Mouse (Mus musculus) liver, postnatal 0 days (tissue): ENCODE results near the gene Bcar3.

ENCODE experiments used
- CTCF ChIP-seq: sonication (generic); IDR thresholded peaks from 2 replicates; pipeline ENCODE4 v1.5.1; 2016; ENCODE audit warnings: antibody characterized with exemption, low read depth
- EP300 ChIP-seq: IDR thresholded peaks from 2 replicates; pipeline ENCODE4 v1.6.1; 2016; ENCODE audit warnings: antibody characterized with exemption, low read depth, mild to moderate bottlenecking

DNA sequence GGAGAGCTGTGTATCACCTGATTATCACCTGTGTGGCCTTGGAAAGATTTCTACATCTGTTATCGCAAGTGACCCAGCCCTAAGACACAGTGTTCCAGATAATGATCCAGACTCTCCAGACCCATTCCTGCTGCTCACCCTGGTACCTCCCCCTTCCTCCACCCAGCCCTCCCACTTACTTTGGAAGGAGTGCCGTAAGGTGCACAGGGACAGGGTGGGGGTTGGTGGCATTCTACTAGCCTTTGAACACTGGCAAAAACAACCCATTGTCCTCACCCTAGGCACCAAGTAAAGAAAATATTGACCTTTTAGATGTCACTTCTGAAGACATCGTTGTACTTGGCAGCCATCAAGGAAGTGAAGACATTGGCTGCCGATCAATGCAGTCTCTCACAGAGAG is 180.9 kb downstream of the Bcar3 start:
- TF ChIP-seq CTCF = no peak
- TF ChIP-seq EP300 = no peak
